Mouse (Mus musculus): ENCODE measurements around the gene Ece2.
"Not testable (repeated sequence)": the region's sequence is repeated elsewhere in the genome, so short reads cannot be mapped to it uniquely, and the experiment has no call there.

Gene Ece2

DNA sequence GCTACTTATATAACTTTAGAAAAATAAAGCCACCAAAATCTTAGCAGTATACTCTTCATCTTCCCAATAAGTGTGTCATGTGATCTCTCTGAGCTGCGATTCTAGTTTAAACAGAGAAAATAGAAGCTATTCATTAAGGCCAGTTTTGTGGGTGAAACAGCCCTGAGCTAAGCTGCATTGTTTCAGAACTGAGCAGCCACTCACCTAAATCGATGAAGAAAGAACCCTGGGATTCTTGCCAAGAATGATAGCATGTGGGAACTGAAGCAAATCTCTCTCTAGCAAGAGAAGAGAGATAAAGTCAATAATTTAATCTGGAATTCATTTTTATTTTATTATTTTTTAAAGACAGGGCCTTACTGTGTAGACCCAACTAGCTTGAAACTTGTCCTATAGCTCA lies 6.4 kb upstream of the Ece2 start:
- DNase-seq, result no peak

DNA sequence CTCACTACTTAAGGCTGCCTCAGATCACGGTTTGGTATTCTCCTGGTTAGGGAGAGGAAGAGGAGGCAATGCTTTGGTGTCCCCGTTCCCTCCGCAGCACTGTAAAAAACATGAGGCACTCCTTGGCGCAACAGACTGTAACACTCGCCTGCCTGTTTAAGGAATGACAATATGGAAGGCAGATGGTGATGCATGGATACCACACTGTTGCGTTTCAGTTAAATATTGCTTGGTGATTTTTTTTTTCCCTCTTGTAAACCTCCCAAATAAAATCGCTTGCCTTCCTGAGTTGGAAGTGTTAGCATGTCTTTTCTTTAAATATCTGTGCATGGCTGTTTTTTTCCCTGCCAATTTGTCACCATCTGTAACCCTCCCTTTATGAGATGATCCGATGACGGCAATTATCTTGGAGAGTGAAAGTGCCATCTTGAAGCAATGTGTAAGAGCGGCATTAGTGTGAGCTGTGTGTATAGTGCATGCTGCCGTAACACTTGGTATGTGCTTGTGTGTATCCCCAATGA lies 697 bp upstream of the Ece2 start:
- DNase-seq, result no peak

- DNase-seq, result no peak
These were observed 7.8 kb downstream of the Ece2 start for GRCm38 (mm10) chr16:20637410-20637809.

- DNase-seq, result no peak
These were observed 8.7 kb downstream of the Ece2 start for GRCm38 (mm10) chr16:20638367-20638766.

- peak; percentile 80 for DNase-seq
These were observed 12.5 kb downstream of the Ece2 start for GRCm38 (mm10) chr16:20642161-20642560.

DNA sequence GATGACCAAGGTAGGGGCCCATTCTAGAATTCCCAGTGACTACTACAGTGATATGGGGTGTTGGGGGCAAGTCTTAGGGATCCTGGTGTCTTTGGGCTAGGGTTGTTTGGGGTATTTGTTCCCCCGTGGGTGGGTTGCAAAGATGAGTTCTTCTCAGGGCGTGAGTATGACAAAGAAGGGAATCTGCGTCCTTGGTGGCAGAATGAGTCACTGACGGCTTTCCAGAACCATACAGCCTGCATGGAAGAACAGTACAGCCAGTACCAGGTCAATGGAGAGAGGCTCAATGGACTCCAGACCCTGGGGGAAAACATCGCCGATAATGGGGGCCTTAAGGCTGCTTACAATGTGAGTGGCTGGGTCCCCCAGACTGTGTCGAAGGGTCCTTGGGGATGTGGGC lies 14.3 kb downstream of the Ece2 start:
- DNase-seq, result no peak

- peak; percentile 97 for DNase-seq
These were observed 21.7 kb downstream of the Ece2 start, which contains the start of gene Psmd2 for GRCm38 (mm10) chr16:20651076-20651946. Psmd2 (plus strand) TSS chr16:20651652.

DNA sequence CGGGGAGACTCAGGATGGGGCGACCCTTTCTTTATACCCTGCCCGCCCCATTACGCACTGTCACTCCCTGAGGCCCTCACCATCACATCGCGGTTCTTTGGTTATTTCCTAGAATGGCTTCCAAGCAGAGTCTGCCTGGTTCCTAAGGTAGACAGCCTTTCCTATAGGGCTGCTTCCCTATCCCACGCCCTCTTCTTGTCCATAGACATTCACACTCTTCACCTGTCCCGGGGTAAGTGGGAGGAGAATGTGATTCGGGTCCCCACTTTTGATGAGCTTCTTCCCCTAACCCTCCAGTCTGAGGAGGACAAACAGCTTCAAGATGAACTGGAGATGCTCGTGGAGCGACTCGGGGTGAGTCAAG lies 22.3 kb downstream of the Ece2 start:
- no peak for DNase-seq

- DNase-seq, result no peak
These were observed 23.7 kb downstream of the Ece2 start for GRCm38 (mm10) chr16:20653315-20653714.

DNA sequence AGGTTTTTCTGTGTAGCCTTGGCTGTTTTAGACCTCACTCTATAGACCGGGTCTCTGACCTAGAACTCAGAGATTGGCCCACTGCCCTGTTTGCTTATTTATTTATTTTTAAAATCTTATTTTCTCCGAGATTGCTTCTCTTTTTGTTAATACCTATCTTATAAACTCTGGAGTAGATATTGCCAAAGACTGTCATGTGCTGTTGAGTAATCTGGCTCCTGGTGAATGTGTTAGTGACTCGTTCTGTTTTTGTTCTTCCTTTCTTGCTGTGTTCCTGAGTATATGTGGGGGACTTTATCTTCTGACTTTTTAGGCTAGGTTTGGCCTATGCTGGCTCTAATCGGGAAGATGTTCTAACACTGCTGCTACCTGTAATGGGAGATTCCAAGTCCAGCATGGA lies 28.0 kb downstream of the Ece2 start:
- no peak for DNase-seq

GRCm38 (mm10) chr16:20668013-20668412 lies 38.4 kb downstream of the Ece2 start, which contains the start of gene Eif4g1:
Eif4g1 (plus strand) TSS chr16:20668313.
- not testable (repeated sequence) for DNase-seq

GRCm38 (mm10) chr16:20670291-20670690 lies 40.7 kb downstream of the Ece2 start:
- no peak for DNase-seq

- DNase-seq, result peak; percentile 19
These were observed 42.3 kb downstream of the Ece2 start for GRCm38 (mm10) chr16:20671886-20672285.

GRCm38 (mm10) chr16:20672500-20672902 lies 42.9 kb downstream of the Ece2 start:
- peak; percentile 98 for DNase-seq

DNA sequence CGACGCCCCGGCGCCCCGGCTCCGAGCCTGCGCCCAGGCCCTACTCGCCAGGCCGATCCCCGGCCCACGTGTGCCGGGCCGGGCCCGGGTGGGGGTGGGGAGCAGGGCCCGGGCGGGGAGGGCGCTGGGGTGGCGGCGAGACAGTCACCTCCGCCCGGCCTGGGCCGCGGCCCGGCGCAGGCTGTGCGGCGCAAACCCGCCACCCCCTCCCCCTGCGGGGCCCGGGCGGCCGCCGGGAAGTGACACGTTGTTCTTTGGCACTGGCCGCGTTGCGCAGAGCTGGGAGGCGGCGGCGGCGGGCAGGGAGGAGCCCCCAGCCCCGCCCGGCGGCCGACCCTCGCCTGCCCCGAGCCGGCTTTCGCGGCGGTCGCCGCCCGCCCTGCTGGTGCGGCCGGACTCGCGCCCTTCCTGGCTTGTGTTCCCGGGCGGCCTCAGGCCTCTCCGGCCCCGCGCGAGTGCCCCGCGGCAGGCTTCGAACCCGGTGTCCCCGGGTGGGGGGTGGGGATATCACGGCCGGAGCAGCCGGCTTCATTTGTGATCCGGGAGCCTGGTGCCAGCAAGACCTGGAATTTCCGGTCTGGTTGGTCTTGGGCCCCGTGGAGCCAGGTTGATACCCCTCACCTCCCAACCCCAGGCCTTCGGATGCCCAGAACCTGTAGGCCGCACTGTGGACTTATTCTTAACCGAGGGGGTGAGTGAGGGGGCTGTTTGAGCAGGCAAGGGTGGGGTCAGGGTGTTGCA lies 43.5 kb downstream of the Ece2 start:
- DNase-seq, result peak; percentile 42

DNA sequence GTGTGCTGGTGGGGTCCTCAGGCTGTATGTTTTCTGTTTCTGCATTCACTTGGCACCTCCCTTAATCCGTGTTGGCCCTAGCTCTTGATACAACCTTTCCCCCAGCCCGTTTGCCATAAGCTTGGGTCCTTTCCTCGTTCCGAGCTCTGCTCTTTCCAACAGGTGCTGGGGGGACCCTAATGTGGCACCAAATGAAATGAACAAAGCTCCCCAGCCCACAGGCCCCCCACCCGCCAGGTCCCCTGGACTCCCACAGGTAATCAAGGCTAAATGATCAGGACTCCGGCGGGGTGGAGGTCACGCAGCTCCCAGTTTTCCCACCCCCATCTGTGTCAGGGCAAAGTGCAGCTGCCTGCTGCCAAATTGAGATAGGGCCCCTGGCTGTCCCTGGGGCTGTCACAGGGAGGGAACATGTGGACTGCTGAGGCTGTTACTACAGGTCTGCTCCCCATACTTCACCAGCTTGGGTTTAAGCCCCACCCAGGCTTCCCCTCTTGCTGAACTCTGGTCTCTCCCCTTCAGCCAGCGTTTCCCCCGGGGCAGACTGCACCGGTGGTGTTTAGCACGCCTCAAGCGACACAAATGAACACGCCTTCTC lies 44.2 kb downstream of the Ece2 start:
- DNase-seq, result peak; percentile 34

GRCm38 (mm10) chr16:20675213-20675612 lies 45.6 kb downstream of the Ece2 start:
- DNase-seq, result no peak

DNA sequence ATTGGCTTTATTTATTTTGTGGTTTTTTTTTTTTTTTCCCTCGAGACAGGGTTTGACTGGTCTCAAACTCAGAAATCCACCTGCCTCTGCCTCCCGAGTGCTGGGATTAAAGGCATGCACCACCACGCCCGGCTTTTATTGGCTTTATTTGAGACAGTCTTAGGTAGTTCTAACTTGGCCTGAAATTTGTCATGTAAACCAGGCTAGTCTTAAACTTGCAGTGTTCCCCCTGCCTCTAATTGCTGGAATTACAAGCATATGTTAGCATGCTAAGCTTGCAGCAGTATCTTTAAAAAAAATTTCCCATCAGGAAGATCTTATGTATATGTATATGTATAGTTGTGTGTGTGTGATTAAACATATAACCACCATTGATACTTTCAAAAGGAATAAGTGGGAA lies 47.1 kb downstream of the Ece2 start:
- no peak for DNase-seq

DNA sequence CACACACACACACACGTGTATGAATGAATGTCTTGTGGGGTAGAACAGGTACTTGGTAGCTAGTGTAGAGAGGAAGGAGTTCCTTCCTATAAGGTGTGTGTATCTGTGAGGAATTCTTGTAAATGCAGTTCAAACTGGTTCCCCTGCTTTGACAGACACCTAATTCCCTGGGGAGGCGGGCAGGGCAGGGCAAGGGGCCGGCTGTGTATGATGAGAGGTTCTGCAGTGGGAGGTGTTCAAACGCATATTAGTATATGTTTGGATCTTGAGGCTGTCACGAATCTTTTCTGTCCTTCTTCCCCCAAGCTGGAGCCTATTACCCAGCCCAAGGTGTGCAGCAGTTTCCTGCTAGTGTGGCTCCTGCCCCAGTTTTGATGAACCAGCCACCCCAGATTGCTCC lies 47.8 kb downstream of the Ece2 start:
- DNase-seq, result no peak

DNA sequence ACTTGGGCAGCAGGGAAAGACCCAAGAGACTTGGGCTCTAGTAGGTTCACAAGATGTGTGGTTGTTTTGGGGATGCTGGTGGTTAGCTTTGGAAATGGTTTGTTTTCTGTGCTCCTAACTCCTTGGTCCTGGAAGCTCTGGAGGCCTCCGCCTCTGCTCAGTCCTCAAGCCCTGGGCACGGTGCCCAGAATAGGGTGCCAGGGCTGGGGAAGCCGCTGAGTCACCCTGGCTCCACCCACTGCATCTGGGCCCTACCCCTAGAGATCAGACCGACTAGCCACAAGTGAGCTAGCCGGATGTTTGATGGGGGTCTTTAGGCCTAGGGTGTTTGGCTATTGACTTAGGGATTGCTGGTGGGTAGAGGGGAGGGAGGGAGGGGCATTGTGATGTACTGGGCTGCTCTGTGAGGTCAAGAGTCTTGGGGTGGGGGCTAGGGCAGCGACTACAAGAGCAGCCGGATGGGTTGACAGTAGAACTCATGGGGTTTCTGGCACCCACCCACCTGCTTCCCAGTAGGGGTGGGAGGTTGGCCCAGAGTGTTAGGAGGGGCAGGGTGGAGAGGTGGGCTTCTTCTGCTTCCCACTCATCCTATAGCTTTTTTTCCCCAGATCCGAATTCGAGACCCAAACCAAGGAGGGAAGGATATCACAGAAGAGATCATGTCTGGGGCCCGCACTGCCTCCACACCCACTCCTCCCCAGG lies 48.5 kb downstream of the Ece2 start:
- no peak for DNase-seq

DNA sequence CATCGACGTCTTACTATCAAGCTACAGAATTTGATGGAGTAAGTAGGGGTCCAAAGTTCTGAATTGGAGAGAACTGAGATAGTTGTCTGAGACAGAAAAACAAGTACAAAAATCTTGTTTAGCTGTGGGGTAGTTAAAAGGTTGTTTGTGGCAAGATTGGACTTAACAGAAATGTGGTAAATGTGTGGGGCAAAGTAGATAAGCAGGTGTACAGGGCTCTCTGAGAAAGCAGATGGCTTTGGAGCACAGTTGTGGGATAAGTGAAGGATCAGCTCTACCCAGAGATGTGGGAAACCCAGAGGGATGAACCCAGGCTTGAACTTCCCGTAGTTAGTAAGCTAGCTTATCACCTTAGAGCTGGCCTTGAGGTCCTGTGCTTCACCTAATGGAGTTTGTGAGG lies 61.1 kb downstream of the Ece2 start:
- DNase-seq, result no peak

GRCm38 (mm10) chr16:20691617-20692016 lies 62.0 kb downstream of the Ece2 start:
- no peak for DNase-seq
